Mouse (Mus musculus): ENCODE measurements at regions not wholly inside any gene's neighbourhood (a gene's known extent, or its start where the extent isn't known, plus 50 kb on each side); places are given as distances from the start of the nearest gene placed in this dataset.

GRCm38 (mm10) chr14:40390811-40391210 is 502.3 kb downstream of the Sh2d4b start:
- H3K9me3 ChIP-seq (replicated peaks; ENCODE audit: low read length), result no peaks in the 10 kb centered on the region

GRCm38 (mm10) chr14:40381603-40382002 is 511.5 kb downstream of the Sh2d4b start:
- Histone ChIP-seq H3K79me2 (replicated peaks; ENCODE audit: control insufficient read depth, extremely low read depth, insufficient read depth, poor library complexity, severe bottlenecking) (no peaks in the 10 kb centered on the region), H3K4me1 (ENCODE audit: control insufficient read depth in 1 of 2, insufficient read depth in 2 of 2) (no peaks in the 10 kb centered on the region), H3K4me3 (replicated peaks in 1 of 3; ENCODE audit: low read depth in 2 of 3, low read length in 2 of 3, poor library complexity in 1 of 3) (no peak overlapping the region), H3K9ac (ENCODE audit: insufficient read depth, low read depth) (no peak overlapping the region), H3K36me3 (replicated peaks in 1 of 2; ENCODE audit: control insufficient read depth in 1 of 2, insufficient read depth in 1 of 2, low read length in 1 of 2) (no peaks in the 10 kb centered on the region), H3K27ac (ENCODE audit: insufficient read depth, low read depth) (no peak overlapping the region), H3K27me3 (replicated peaks) (peaks cover 6% of the 10 kb centered on the region), H3K9me3 (replicated peaks; ENCODE audit: low read length) (no peaks in the 10 kb centered on the region), H3K4me2 (ENCODE audit: insufficient read depth, low read depth, poor library complexity, severe bottlenecking) (no peak overlapping the region)
- in situ Hi-C loops (cut with MboI; ENCODE audit: low pct_ligation_motif_present, low pct_unique_long_range_greater_than_20kb, low sequenced_read_pairs) (no loop called here), dilution Hi-C loops (cut with MboI; ENCODE audit: extremely low pct_ligation_motif_present, extremely low pct_unique_long_range_greater_than_20kb, low sequenced_read_pairs) (no loop called here)
- TF ChIP-seq PAX5 (IDR thresholded peaks at IDR 0.05; ENCODE audit: low read length) (no peak), ZNF384 (IDR thresholded peaks at IDR 0.05; ENCODE audit: low read depth, low read length) (no peak), SMC3 (IDR thresholded peaks at IDR 0.05; ENCODE audit: low read depth, low read length) (no peak), MAFK (IDR thresholded peaks at IDR 0.05; ENCODE audit: insufficient replicate concordance, low read length) (no peak), CHD1 (IDR thresholded peaks at IDR 0.05; ENCODE audit: low read depth, low read length) (no peak), CTCF (conservative IDR thresholded peaks at IDR 0.05 in 1 of 2, IDR thresholded peaks at IDR 0.05 in 1 of 2; ENCODE audit: low read depth in 2 of 2, low read length in 2 of 2) (no peak), MXI1 (IDR thresholded peaks at IDR 0.05; ENCODE audit: low read depth, low read length) (no peak), NELFE (IDR thresholded peaks at IDR 0.05; ENCODE audit: low read depth, low read length) (no peak), JUN (IDR thresholded peaks at IDR 0.05; ENCODE audit: insufficient read depth, low read depth, low read length) (no peak), JUND (conservative IDR thresholded peaks at IDR 0.05; ENCODE audit: low read depth, low read length) (no peak)
- DNase-seq (ENCODE audit: extremely low read depth), result no peak

More at GRCm38 (mm10) chr14:40390811-40391210, 502.3 kb downstream of the Sh2d4b start:
- dilution Hi-C loops (cut with MboI; ENCODE audit: extremely low pct_ligation_motif_present, extremely low pct_unique_long_range_greater_than_20kb, low sequenced_read_pairs) (no loop called here), in situ Hi-C loops (cut with MboI; ENCODE audit: low pct_ligation_motif_present, low pct_unique_long_range_greater_than_20kb, low sequenced_read_pairs) (no loop called here)
- DNase-seq (ENCODE audit: extremely low read depth), result no peak
- no peaks in the 10 kb centered on the region for H3K36me3 ChIP-seq (replicated peaks in 1 of 2; ENCODE audit: control insufficient read depth in 1 of 2, insufficient read depth in 1 of 2, low read length in 1 of 2)
- H3K27me3 ChIP-seq (replicated peaks), result no peaks in the 10 kb centered on the region
- H3K4me2 ChIP-seq (ENCODE audit: insufficient read depth, low read depth, poor library complexity, severe bottlenecking), result no peak overlapping the region
- no peaks in the 10 kb centered on the region for H3K4me1 ChIP-seq (ENCODE audit: control insufficient read depth in 1 of 2, insufficient read depth in 2 of 2)
- TF ChIP-seq ETS1 (conservative IDR thresholded peaks at IDR 0.05; ENCODE audit: low read depth, low read length) (no peak), MAZ (IDR thresholded peaks at IDR 0.05; ENCODE audit: low read depth, low read length) (no peak), USF1 (IDR thresholded peaks at IDR 0.05; ENCODE audit: low read depth, low read length) (no peak), ZC3H11A (IDR thresholded peaks at IDR 0.05; ENCODE audit: low read depth, low read length) (no peak), MAX (IDR thresholded peaks at IDR 0.05; ENCODE audit: low read length) (no peak), IRF4 (IDR thresholded peaks at IDR 0.05; ENCODE audit: low read depth, low read length) (no peak), TCF12 (IDR thresholded peaks at IDR 0.05; ENCODE audit: low read depth, low read length) (no peak), BHLHE40 (IDR thresholded peaks at IDR 0.05; ENCODE audit: low read depth, low read length) (no peak), SMC3 (IDR thresholded peaks at IDR 0.05; ENCODE audit: low read depth, low read length) (no peak), MAFK (IDR thresholded peaks at IDR 0.05; ENCODE audit: insufficient replicate concordance, low read length) (no peak), JUN (IDR thresholded peaks at IDR 0.05; ENCODE audit: insufficient read depth, low read depth, low read length) (no peak), MEF2A (IDR thresholded peaks at IDR 0.05; ENCODE audit: borderline replicate concordance, low read depth, low read length) (no peak), EP300 (IDR thresholded peaks at IDR 0.05; ENCODE audit: low read length) (no peak), CTCF (conservative IDR thresholded peaks at IDR 0.05 in 1 of 2, IDR thresholded peaks at IDR 0.05 in 1 of 2; ENCODE audit: low read depth in 2 of 2, low read length in 2 of 2) (no peak), USF2 (conservative IDR thresholded peaks at IDR 0.05; ENCODE audit: low read depth, low read length) (no peak), MXI1 (IDR thresholded peaks at IDR 0.05; ENCODE audit: low read depth, low read length) (no peak), POLR2A (IDR thresholded peaks at IDR 0.05; ENCODE audit: low read depth, low read length) (no peak), CHD1 (IDR thresholded peaks at IDR 0.05; ENCODE audit: low read depth, low read length) (no peak)
- H3K79me2 ChIP-seq (replicated peaks; ENCODE audit: control insufficient read depth, extremely low read depth, insufficient read depth, poor library complexity, severe bottlenecking), result no peaks in the 10 kb centered on the region
- no peak overlapping the region for H3K4me3 ChIP-seq (replicated peaks in 1 of 3; ENCODE audit: low read depth in 2 of 3, low read length in 2 of 3, poor library complexity in 1 of 3)
- no peak overlapping the region for H3K9ac ChIP-seq (ENCODE audit: insufficient read depth, low read depth)
- no peak overlapping the region for H3K27ac ChIP-seq (ENCODE audit: insufficient read depth, low read depth)

Data from CH12.LX (cell line).